Mouse (Mus musculus): Measurements from ENCODE around the gene C730034F03Rik. TPM values are rescaled to one million over a fixed set of nuclear protein-coding genes. Genes with fewer than 3 reads are reported as not detected.

The C730034F03Rik gene
- total and polyA plus RNA-seq, 2 experiments from 2014 or later = 2.0 TPM; not detected in 1

GRCm38 (mm10) chr15:89432946-89433345, 3.6 kb downstream of the C730034F03Rik start:
- Histone ChIP-seq H3K9ac (replicated peaks; ENCODE audit: low read depth, low read length) (no peak overlapping the region), H3K9me3 (replicated peaks; ENCODE audit: control insufficient read depth, low read length) (no peaks in the 10 kb centered on the region), H3K27me3 (ENCODE audit: control insufficient read depth, insufficient read depth, low read length) (no peaks in the 10 kb centered on the region), H3K27ac (ENCODE audit: low read depth) (no peak overlapping the region), H3K4me3 (ENCODE audit: low read depth, low read length) (no peak overlapping the region), H3K36me3 (replicated peaks; ENCODE audit: control insufficient read depth, insufficient read depth, low read length) (peaks cover 1% of the 10 kb centered on the region), H3K4me2 (ENCODE audit: low read depth, low read length) (no peak overlapping the region), H3K4me1 (ENCODE audit: control insufficient read depth, insufficient read depth) (peaks cover 13% of the 10 kb centered on the region; the same call in 1 of the 2 replicates)
- no peak for TF ChIP-seq CTCF (IDR thresholded peaks at IDR 0.05; ENCODE audit: low read depth)
- TF ChIP-seq EP300 (IDR thresholded peaks at IDR 0.05; ENCODE audit: low read depth) = no peak
- ATAC-seq (ENCODE audit: insufficient read depth, low read depth) = no peak
- 82% methylated on average over 4 of the region's 4 CpGs for WGBS
- no peak for DNase-seq (ENCODE audit: low spot score)

DNA sequence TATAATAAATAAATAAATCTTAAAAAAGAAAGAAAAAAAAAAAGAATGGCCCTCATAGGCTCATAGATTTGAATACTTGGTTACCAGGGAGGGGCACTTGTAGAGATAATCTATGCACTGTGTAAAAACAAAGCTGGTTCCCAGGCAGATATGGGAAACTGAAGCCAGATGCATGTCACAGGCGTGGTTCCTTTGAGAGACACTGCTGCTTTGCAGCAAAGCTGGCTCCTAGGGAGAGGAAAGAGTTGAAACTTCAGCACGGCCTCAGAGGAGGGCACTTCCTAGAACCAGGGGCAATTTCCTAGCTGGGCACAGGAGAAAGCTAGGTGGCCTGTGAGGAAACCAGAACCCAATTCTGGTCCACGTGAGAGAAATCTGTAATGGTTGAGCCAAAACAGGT, 4.7 kb downstream of the C730034F03Rik start:
- no peak overlapping the region for H3K27ac ChIP-seq (ENCODE audit: low read depth)
- H3K27me3 ChIP-seq (ENCODE audit: control insufficient read depth, insufficient read depth, low read length) = no peaks in the 10 kb centered on the region
- H3K4me2 ChIP-seq (ENCODE audit: low read depth, low read length) = no peak overlapping the region
- no peaks in the 10 kb centered on the region for H3K36me3 ChIP-seq (replicated peaks; ENCODE audit: control insufficient read depth, insufficient read depth, low read length)
- no peak for DNase-seq (ENCODE audit: low spot score)
- H3K9ac ChIP-seq (replicated peaks; ENCODE audit: low read depth, low read length) = no peak overlapping the region
- no peak for ATAC-seq (ENCODE audit: insufficient read depth, low read depth)
- peaks cover 4% of the 10 kb centered on the region; the same call in 1 of the 2 replicates for H3K4me1 ChIP-seq (ENCODE audit: control insufficient read depth, insufficient read depth)
- no peak overlapping the region for H3K4me3 ChIP-seq (ENCODE audit: low read depth, low read length)
- 63% methylated on average over 3 of the region's 3 CpGs for WGBS
- H3K9me3 ChIP-seq (replicated peaks; ENCODE audit: control insufficient read depth, low read length) = no peaks in the 10 kb centered on the region
- TF ChIP-seq EP300 (IDR thresholded peaks at IDR 0.05; ENCODE audit: low read depth) = no peak
- no peak for TF ChIP-seq CTCF (IDR thresholded peaks at IDR 0.05; ENCODE audit: low read depth)

DNA sequence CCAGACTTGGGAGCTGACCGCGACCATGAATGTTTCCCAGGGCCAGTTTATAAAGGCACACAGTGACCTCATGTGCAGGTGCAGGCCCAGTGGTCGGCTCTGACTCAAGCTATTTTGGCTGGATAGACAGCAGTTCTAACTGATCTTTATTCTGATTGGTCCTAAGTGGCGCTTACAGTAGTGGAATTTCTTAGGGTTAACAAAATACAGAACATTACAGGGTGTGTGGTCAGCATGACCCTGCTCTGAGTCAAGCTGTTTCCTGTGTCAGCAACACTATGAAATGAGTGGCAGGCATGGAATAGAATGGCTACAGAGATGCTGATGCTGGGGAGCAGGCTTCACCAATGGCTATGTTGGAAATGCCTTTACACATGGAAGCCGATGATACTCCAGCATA, 6.5 kb downstream of the C730034F03Rik start:
- ATAC-seq (ENCODE audit: insufficient read depth, low read depth) (no peak), DNase-seq (ENCODE audit: low spot score) (no peak)
- Histone ChIP-seq H3K27me3 (ENCODE audit: control insufficient read depth, insufficient read depth, low read length) (no peaks in the 10 kb centered on the region), H3K27ac (ENCODE audit: low read depth) (no peak overlapping the region), H3K4me2 (ENCODE audit: low read depth, low read length) (no peak overlapping the region), H3K4me3 (ENCODE audit: low read depth, low read length) (no peak overlapping the region), H3K4me1 (ENCODE audit: control insufficient read depth, insufficient read depth) (0 out of 2 replicates have a peak, but pooled peaks cover 4% of the 10 kb centered on the region), H3K9me3 (replicated peaks; ENCODE audit: control insufficient read depth, low read length) (no peaks in the 10 kb centered on the region), H3K36me3 (replicated peaks; ENCODE audit: control insufficient read depth, insufficient read depth, low read length) (no peaks in the 10 kb centered on the region), H3K9ac (replicated peaks; ENCODE audit: low read depth, low read length) (no peak overlapping the region)
- WGBS = 76% methylated on average over 5 of the region's 5 CpGs
- TF ChIP-seq EP300 (IDR thresholded peaks at IDR 0.05; ENCODE audit: low read depth) = no peak
- TF ChIP-seq CTCF (IDR thresholded peaks at IDR 0.05; ENCODE audit: low read depth) = no peak

DNA sequence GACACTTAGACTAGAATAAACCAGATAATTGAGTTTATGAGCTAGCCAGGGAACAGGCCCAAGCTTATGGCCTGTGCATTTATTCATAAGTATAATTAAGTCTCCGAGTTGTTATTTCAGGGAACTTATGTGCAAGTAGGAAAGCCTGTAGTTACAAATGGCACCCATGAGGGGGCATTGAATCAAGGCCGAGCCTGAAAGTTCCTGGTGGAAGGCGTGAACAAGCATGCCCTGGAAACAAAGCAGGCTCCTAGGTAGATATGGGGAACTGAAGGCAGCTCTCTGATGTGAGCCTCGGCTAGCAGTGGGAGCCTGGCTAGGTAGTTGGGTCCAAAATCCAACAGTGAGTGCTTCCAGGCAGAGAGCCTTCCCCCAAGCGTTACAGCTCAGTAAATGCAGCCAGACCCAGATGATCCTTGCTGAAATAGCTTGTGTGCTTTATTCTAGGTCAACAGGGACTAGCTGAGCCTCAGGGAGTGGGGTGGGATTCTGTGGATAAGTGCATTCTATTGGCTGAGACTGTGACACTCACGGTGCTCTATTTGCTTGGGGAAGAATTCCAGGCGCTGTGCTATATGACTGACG, 13.2 kb downstream of the C730034F03Rik start:
- ATAC-seq (ENCODE audit: insufficient read depth, low read depth) = no peak
- 39% methylated on average over 8 of the region's 8 CpGs for WGBS

GRCm38 (mm10) chr15:89452906-89453864, 23.8 kb downstream of the C730034F03Rik start:
- DNase-seq (ENCODE audit: low spot score) = peak; percentile 45
- Histone ChIP-seq H3K27me3 (ENCODE audit: control insufficient read depth, insufficient read depth, low read length) (peaks cover 46% of the 10 kb centered on the region), H3K9me3 (replicated peaks; ENCODE audit: control insufficient read depth, low read length) (no peaks in the 10 kb centered on the region), H3K36me3 (replicated peaks; ENCODE audit: control insufficient read depth, insufficient read depth, low read length) (no peaks in the 10 kb centered on the region), H3K9ac (replicated peaks; ENCODE audit: low read depth, low read length) (no peak overlapping the region), H3K4me2 (ENCODE audit: low read depth, low read length) (peak overlapping the region; percentile 66), H3K4me1 (ENCODE audit: control insufficient read depth, insufficient read depth) (peaks cover 7% of the 10 kb centered on the region), H3K4me3 (ENCODE audit: low read depth, low read length) (peak overlapping the region; percentile 39), H3K27ac (ENCODE audit: low read depth) (no peak overlapping the region)
- no peak for TF ChIP-seq EP300 (IDR thresholded peaks at IDR 0.05; ENCODE audit: low read depth)
- no peak for TF ChIP-seq CTCF (IDR thresholded peaks at IDR 0.05; ENCODE audit: low read depth)
- WGBS = 5% methylated on average over 24 of the region's 24 CpGs
- ATAC-seq (ENCODE audit: insufficient read depth, low read depth) = peak; percentile 73; the same call in 1 of the 2 replicates

More for the DNA sequence above, 13.2 kb downstream of the C730034F03Rik start:
- H3K4me1 ChIP-seq (ENCODE audit: control insufficient read depth, insufficient read depth) = no peaks in the 10 kb centered on the region
- no peaks in the 10 kb centered on the region for H3K27me3 ChIP-seq (ENCODE audit: control insufficient read depth, insufficient read depth, low read length)
- H3K4me2 ChIP-seq (ENCODE audit: low read depth, low read length) = no peak overlapping the region
- no peak overlapping the region for H3K27ac ChIP-seq (ENCODE audit: low read depth)
- no peaks in the 10 kb centered on the region for H3K36me3 ChIP-seq (replicated peaks; ENCODE audit: control insufficient read depth, insufficient read depth, low read length)
- H3K9ac ChIP-seq (replicated peaks; ENCODE audit: low read depth, low read length) = no peak overlapping the region
- TF ChIP-seq CTCF (IDR thresholded peaks at IDR 0.05; ENCODE audit: low read depth) (peak; percentile 30), EP300 (IDR thresholded peaks at IDR 0.05; ENCODE audit: low read depth) (no peak)
- no peaks in the 10 kb centered on the region for H3K9me3 ChIP-seq (replicated peaks; ENCODE audit: control insufficient read depth, low read length)
- DNase-seq (ENCODE audit: low spot score) = peak; percentile 25
- H3K4me3 ChIP-seq (ENCODE audit: low read depth, low read length) = no peak overlapping the region
